Mouse (Mus musculus) kidney, adult 2 months (tissue): Measurements from ENCODE around the gene Kif26b.

Source experiments
- CTCF ChIP-seq: fragments of 200-500 bp; conservative IDR thresholded peaks from 2 replicates; pipeline ENCODE4 v1.5.1; 2011; ENCODE audit warnings: low read depth, mild to moderate bottlenecking, control low read depth, low read length, moderate library complexity, mixed read lengths; ENCODE audit not compliant: insufficient read depth, insufficient read length
- POLR2A ChIP-seq: fragments of 200-500 bp; IDR thresholded peaks from one replicate; pipeline ENCODE4 v1.6.1; 2011; ENCODE audit warnings: low read depth, low read length, control low read depth

DNA sequence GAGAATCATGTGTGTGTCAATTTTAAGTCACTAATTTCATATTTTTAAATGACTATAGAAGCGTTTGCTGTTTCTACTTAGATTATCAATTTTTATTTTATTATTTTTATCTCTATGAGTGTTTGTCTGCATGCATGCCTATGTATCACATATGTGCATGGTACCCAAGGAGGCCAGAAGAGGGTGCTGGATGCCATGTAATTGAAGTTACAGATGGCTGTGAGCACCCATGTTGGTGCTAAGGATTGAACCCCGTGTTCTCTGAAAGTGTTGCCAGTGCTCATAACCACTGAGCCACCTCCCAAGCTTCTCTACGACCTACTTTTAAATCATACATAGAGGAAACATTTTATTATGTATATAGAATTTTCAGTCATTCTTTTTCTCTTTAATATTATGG, 68.2 kb downstream of the Kif26b start:
- TF ChIP-seq CTCF (no peak), POLR2A (no peak)
